Mouse (Mus musculus) natural killer cell, adult 2 months (primary cell): ENCODE measurements around the gene Chga.

Source experiments
- DNase-seq, 2 experiments: peaks; one replicate each; pipeline ENCODE4 v3.0.0; 2022; ENCODE audit warnings: low spot score in 2 of 2

The Chga gene

GRCm38 (mm10) chr12:102557372-102557771 lies 2.6 kb downstream of the Chga start:
- DNase-seq = no peak

DNA sequence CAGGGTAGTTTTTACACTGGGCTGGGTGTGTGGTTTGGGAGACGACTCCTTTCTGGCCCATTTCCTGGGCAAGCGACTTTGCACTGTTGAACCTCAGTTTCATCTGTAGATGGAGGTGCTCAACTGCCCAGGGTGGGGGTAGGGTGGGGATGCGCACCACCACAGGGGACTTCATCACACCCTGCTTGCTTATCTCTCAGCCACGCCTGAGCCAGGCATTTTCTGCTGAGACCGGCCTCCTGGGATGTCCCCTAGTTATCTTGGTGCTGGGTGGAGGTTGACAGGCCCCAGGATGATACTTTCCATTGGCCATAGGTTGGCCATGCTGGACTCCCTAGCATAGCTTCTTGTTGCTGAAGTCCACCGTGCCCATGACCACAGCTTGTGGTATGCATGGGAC lies 10.3 kb downstream of the Chga start:
- DNase-seq = no peak

- no peak for DNase-seq
Measured at GRCm38 (mm10) chr12:102566951-102567350, 12.2 kb downstream of the Chga start.

DNA sequence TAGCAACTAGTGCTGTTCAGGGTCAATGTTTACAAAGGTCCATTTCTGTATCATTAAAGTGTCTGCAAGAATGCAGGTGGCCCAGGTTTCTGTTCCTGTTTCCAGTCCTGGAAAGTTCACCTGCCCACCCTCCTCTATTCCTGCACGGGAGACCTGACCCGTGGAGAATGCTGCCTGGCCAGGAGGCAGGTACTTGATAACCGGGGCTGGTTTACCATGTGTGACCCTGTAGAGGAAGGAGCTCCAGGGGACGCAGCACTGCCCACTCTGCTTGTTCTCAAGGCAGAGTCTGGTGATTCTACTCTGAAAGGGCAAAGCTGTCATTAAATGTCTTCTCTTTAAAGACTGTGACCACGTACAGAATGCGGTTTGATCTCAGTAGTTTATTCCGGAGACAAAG lies 13.4 kb downstream of the Chga start:
- no peak for DNase-seq

- no peak for DNase-seq
Measured at GRCm38 (mm10) chr12:102570111-102570510, 15.3 kb downstream of the Chga start.

DNA sequence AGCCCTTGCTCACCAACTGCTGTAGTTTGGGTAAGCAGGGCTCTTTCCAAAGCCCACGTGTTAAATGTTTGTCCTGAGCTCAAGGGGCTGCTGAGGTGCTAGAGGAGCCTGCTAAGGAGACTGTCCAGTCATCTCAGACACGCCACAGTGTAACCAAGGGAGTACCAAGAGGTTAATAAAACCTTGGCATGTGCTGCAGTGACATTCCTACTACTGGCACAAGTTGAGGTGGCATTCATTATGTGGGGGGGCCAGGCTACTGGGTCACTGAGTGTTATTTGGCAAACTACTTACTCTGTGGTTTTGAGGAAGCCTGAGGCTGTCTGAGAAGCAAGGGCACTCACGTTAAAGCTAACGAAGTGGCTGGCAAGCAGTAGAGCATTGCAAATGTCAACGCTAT lies 16.0 kb downstream of the Chga start:
- DNase-seq = no peak

- DNase-seq = no peak
Measured at GRCm38 (mm10) chr12:102571666-102572065, 16.9 kb downstream of the Chga start.

- no peak for DNase-seq
Measured at GRCm38 (mm10) chr12:102573036-102573435, 18.3 kb downstream of the Chga start.

GRCm38 (mm10) chr12:102575541-102576329 lies 21.0 kb downstream of the Chga start:
- no peak for DNase-seq

GRCm38 (mm10) chr12:102576659-102577398 lies 22.1 kb downstream of the Chga start:
- DNase-seq = no peak

DNA sequence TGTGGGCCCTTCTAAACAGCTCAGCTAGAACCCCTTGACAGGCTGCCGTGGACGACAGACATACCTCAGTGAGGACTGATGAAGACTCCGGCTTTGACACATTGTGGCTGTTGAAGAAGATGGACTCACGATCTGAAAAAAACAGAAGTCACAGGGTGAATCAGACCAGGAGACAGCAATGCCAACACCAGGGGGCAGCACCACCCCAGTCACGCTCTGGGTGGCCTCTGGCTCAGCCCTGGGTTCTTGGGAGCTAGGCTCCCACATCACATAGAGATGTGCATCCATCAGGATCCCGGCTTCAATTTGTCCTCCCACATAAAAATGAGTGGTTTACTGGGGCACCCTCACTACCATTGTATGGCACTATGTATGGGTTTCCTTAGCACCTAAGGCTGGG lies 24.3 kb downstream of the Chga start:
- DNase-seq = peak; percentile 41 to 63

DNA sequence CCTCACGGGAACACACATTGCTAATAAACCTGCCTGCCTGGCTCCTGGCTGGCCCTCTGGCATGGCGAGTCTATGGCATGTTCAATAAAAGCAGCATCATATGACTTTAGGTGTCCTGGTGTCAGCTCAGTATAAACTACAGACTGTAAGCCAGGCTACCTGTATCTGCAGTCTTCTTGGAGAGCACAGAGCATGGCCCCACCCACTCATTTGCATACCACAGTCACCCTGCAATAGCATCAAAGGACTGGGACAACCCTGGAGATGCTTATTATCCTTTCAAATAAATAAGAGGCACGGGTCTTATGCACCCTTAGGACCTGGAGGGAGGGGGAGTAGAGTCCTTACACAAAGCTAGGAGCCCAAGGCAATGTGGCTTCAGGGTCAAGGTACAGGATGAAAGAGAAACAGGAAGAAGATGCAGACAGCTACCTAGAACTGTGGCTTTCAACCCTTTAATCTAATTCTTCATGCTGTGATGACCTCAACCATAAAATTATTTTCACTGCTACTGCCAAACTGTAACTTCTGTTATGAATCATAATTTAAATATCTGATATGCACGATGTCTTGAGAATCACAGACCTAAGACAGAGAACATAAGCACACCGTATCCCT lies 26.9 kb downstream of the Chga start:
- DNase-seq = no peak

- no peak for DNase-seq
Measured at GRCm38 (mm10) chr12:102582441-102582840, 27.7 kb downstream of the Chga start.

DNA sequence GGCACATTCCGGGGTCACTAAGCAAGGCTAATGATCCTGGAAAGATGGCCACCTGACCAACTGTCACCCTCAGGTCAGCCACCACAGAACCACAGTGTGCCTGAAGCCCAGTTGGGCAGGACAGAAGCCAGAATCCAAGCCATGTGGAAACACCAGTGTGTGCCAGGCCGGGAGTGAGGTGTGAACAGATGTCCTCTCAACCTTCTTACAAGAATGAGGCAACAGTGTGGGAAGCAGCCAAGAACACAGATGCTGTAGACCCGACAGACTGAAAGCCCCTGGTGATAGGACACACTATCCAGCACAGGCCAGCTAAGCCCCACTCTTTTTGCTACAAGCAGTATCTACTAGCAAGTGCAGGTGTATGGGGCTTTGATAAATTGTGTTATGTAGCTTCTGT lies 30.6 kb downstream of the Chga start:
- no peak for DNase-seq

GRCm38 (mm10) chr12:102586286-102586881 lies 31.6 kb downstream of the Chga start:
- no peak for DNase-seq

GRCm38 (mm10) chr12:102587106-102587505 lies 32.3 kb downstream of the Chga start:
- no peak for DNase-seq

- DNase-seq = no peak
Measured at GRCm38 (mm10) chr12:102590711-102591360, 36.1 kb downstream of the Chga start.

DNA sequence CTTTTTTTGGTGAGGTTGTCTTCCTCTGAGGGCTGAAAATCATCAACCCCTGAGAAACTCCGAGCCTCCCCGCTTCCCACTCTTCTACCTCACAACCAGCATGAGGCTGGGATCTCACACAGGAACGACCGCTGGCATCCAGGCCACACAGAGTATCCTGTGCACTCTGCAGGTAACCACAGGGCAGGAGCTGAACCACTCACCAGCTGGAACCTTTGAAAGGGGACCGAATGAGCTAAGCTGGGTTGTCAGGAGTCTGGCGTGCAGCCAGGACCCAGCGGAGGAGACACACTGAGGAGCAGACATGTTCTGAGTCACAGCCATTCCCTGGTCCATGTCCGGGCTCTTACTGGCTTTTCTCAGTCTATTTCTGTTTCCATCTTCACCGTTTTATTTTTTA lies 38.9 kb downstream of the Chga start:
- no peak for DNase-seq

- DNase-seq = no peak
Measured at GRCm38 (mm10) chr12:102594627-102595026, 39.9 kb downstream of the Chga start.

DNA sequence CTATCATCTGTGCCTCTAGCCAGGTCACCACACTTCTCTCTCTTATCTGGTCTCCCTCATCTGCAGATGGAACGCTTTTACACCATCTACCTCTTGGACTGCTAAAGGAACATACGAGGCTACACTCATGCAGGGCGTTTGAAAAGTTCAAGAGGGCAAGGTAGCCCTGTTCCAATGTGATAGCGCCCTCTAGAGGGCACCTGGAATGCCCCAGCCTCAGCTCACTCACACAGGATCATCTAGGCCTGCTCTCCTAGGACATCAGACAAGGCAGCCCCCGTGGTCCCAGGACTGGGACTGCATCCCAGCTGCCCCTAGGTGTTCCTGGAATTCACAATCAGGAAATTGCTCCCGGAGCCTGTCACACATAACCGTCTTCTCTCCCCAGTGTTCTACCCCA lies 41.6 kb downstream of the Chga start:
- peak in 1 of 2 experiments; percentile 24 for DNase-seq

DNA sequence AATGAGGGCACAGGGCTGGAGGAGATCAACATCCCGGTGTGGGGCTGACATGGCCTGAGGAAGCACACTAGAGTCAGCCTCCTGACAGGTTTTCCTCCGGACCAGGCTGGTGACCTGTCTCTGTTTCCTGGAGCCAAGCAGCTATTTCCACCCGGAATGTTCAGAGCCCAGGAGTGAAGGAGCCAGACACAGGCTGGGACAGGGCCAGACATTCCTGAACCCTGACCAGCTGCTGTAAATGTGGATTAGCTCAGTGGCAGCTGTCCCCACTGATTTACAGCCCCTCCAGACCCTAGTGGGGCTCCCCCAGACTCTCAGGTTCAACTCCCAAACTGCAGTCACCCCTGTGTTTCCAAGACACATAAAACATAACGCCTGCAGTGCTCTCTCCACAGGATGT lies 42.7 kb downstream of the Chga start:
- no peak for DNase-seq

DNA sequence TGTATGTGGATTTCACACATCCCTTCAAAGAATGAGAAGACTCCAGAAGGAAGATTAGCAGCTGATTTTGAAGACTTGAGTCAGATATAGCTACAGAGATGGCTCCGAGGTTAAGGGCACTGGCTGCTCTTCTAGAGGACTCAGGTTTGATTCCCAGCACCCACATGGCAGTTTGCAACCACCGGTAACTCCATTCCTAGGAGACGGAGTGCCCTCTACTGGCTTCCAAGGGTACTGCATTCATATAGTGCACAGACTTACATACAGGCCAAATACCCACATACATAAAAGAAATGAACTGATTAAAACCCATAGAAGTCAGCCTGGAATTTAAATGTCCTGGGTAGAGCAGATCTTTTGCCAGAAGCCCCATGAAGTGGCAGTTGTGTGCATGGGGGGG lies 43.8 kb downstream of the Chga start:
- no peak for DNase-seq
